Mouse (Mus musculus): ENCODE data around the gene Dscaml1. TPM values are rescaled to one million over a fixed set of nuclear protein-coding genes. Genes with fewer than 3 reads are reported as not detected.

The Dscaml1 gene
- total RNA-seq, 2 experiments from 2014 or later = not detected

GRCm38 (mm10) chr9:45449658-45450057 is 23.2 kb downstream of the Dscaml1 start:
- no peak for DNase-seq
- intact Hi-C loops (cut with DNase I) = no loop called here

- DNase-seq = no peak
These were observed 24.9 kb downstream of the Dscaml1 start for GRCm38 (mm10) chr9:45451346-45451745.

GRCm38 (mm10) chr9:45454032-45454431 is 27.6 kb downstream of the Dscaml1 start:
- intact Hi-C loops (cut with DNase I) = no loop called here
- peak in 1 of 2 experiments; percentile 19 for DNase-seq

More at GRCm38 (mm10) chr9:45451346-45451745, 24.9 kb downstream of the Dscaml1 start:
- intact Hi-C loops (cut with DNase I) = no loop called here

- intact Hi-C loops (cut with DNase I) = no loop called here
These were observed 28.6 kb downstream of the Dscaml1 start for GRCm38 (mm10) chr9:45454889-45455610.

GRCm38 (mm10) chr9:45457200-45457599 is 30.8 kb downstream of the Dscaml1 start:
- DNase-seq = no peak
- intact Hi-C loops (cut with DNase I) = no loop called here

More at GRCm38 (mm10) chr9:45454889-45455610, 28.6 kb downstream of the Dscaml1 start:
- no peak for DNase-seq

- intact Hi-C loops (cut with DNase I) = no loop called here
- no peak for DNase-seq
These were observed 31.9 kb downstream of the Dscaml1 start for GRCm38 (mm10) chr9:45458363-45458762.

- intact Hi-C loops (cut with DNase I) = no loop called here
- DNase-seq = no peak
These were observed 39.1 kb downstream of the Dscaml1 start for GRCm38 (mm10) chr9:45465396-45466019.

GRCm38 (mm10) chr9:45468235-45468634 is 41.8 kb downstream of the Dscaml1 start:
- intact Hi-C loops (cut with DNase I) = no loop called here
- DNase-seq = no peak

GRCm38 (mm10) chr9:45470746-45471471 is 44.5 kb downstream of the Dscaml1 start:
- intact Hi-C loops (cut with DNase I) = no loop called here
- no peak for DNase-seq

GRCm38 (mm10) chr9:45471691-45472090 is 45.3 kb downstream of the Dscaml1 start:
- intact Hi-C loops (cut with DNase I) = no loop called here
- no peak for DNase-seq

GRCm38 (mm10) chr9:45474874-45475273 is 48.4 kb downstream of the Dscaml1 start:
- intact Hi-C loops (cut with DNase I) = no loop called here
- DNase-seq = no peak

GRCm38 (mm10) chr9:45480936-45481335 is 54.5 kb downstream of the Dscaml1 start:
- DNase-seq = no peak
- intact Hi-C loops (cut with DNase I) = no loop called here

- intact Hi-C loops (cut with DNase I) = no loop called here
- DNase-seq = no peak
These were observed 60.2 kb downstream of the Dscaml1 start for GRCm38 (mm10) chr9:45486665-45487074.

- no peak for DNase-seq
- intact Hi-C loops (cut with DNase I) = no loop called here
These were observed 60.9 kb downstream of the Dscaml1 start for GRCm38 (mm10) chr9:45487179-45487801.

GRCm38 (mm10) chr9:45490899-45491298 is 64.5 kb downstream of the Dscaml1 start:
- intact Hi-C loops (cut with DNase I) = no loop called here
- DNase-seq = no peak

- DNase-seq = no peak
- intact Hi-C loops (cut with DNase I) = no loop called here
These were observed 68.5 kb downstream of the Dscaml1 start for GRCm38 (mm10) chr9:45494889-45495288.

- no peak for DNase-seq
- intact Hi-C loops (cut with DNase I) = no loop called here
These were observed 69.9 kb downstream of the Dscaml1 start for GRCm38 (mm10) chr9:45496340-45496739.

GRCm38 (mm10) chr9:45496944-45497343 is 70.5 kb downstream of the Dscaml1 start:
- no peak for DNase-seq
- intact Hi-C loops (cut with DNase I) = no loop called here

GRCm38 (mm10) chr9:45499267-45499666 is 72.8 kb downstream of the Dscaml1 start:
- intact Hi-C loops (cut with DNase I) = no loop called here
- no peak for DNase-seq

GRCm38 (mm10) chr9:45500071-45500595 is 73.7 kb downstream of the Dscaml1 start:
- DNase-seq = no peak
- intact Hi-C loops (cut with DNase I) = no loop called here
